Mouse (Mus musculus): ENCODE measurements around the gene Sox5. TPM values are rescaled to one million over a fixed set of nuclear protein-coding genes. Genes with fewer than 3 reads are reported as not detected.
A peak's percentile ranks its signal among the peaks of the same experiment; 100 is the strongest.

Gene Sox5
- 1.6 and 2.9 TPM in 2 replicates for total RNA-seq (2017)

DNA sequence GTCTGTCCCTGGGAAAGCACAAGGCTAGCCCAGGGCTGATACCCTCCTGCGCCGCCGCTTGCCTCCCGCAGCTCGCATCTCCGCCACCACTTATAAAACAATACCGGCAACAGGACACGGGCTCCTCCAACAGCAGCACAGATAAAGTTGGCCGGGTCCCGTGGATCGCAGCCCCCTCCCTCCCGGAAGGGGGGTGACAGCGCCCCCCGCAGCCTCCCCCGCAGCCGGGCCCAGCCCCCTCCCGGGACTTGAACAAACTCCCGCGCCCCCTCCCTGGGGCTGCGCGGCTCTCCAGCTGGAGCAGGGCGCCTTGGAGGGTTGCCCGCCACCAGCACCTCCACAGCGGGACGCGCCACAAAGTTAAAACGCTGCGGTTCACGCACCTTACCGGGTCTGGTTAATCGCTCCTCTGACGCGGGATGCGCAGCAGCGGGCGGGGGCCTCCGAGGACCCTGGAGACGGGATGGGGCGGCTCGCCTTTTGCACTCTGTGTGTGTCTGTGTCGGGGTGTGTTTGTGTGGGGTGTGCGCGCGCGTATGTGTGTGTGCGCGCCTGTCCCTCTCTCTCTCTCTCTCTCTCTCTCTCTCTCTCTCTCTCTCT, at the start of gene Sox5:
TSS of gene Sox5 (minus strand) at position 547 of the 600 bp plus-strand sequence.
- ATAC-seq (replicated peaks in 1 of 2; ENCODE audit: insufficient read depth in 1 of 2, low FRiP score in 2 of 2, low TSS enrichment in 1 of 2, low read depth in 1 of 2, poor library complexity in 2 of 2, severe bottlenecking in 2 of 2), result peak; percentile 39 to 56

- ATAC-seq (replicated peaks in 1 of 2; ENCODE audit: insufficient read depth in 1 of 2, low FRiP score in 2 of 2, low TSS enrichment in 1 of 2, low read depth in 1 of 2, poor library complexity in 2 of 2, severe bottlenecking in 2 of 2), result no peak
Measured at GRCm38 (mm10) chr6:144825018-144825602, 43.3 kb upstream of the Sox5 start.

- ATAC-seq (replicated peaks in 1 of 2; ENCODE audit: insufficient read depth in 1 of 2, low FRiP score in 2 of 2, low TSS enrichment in 1 of 2, low read depth in 1 of 2, poor library complexity in 2 of 2, severe bottlenecking in 2 of 2), result no peak
Measured at GRCm38 (mm10) chr6:144824153-144824552, 42.4 kb upstream of the Sox5 start.

GRCm38 (mm10) chr6:144822594-144822993, 40.8 kb upstream of the Sox5 start:
- no peak for ATAC-seq (replicated peaks in 1 of 2; ENCODE audit: insufficient read depth in 1 of 2, low FRiP score in 2 of 2, low TSS enrichment in 1 of 2, low read depth in 1 of 2, poor library complexity in 2 of 2, severe bottlenecking in 2 of 2)

GRCm38 (mm10) chr6:144821019-144821418, 39.2 kb upstream of the Sox5 start:
- ATAC-seq (replicated peaks in 1 of 2; ENCODE audit: insufficient read depth in 1 of 2, low FRiP score in 2 of 2, low TSS enrichment in 1 of 2, low read depth in 1 of 2, poor library complexity in 2 of 2, severe bottlenecking in 2 of 2), result no peak

GRCm38 (mm10) chr6:144818016-144818415, 36.2 kb upstream of the Sox5 start:
- ATAC-seq (replicated peaks in 1 of 2; ENCODE audit: insufficient read depth in 1 of 2, low FRiP score in 2 of 2, low TSS enrichment in 1 of 2, low read depth in 1 of 2, poor library complexity in 2 of 2, severe bottlenecking in 2 of 2), result peak; percentile 94 to 97

DNA sequence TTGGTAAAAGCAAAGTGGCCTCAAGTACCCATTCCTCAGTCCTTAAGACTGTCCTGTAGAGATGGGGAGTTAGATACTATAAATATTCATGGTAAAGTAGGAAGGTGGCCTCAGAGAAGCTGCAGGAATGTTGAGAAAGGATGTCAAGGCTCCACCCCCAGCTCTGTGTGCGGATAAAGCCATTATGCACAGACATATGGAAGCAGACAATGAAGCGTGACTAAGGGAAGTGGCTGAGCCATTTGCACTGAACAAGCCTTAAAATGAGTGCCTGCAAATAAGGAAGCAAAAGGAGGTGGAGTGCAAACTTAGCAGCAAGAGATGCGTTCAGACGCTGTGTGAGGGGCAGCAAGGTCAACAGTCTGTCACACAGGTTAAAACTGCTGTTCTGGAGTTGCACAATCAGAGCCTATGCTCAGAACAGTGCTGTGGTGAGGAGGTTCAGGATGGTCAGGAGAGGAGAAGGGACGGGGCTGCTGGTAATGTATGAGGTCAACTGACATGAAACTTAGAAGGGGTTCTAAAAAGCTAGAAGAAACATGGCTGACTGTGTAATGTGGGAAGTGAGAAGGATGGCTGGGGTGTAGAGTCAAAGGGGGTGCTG, 35.7 kb upstream of the Sox5 start:
- peak; percentile 8 to 22; a peak in 2 of 4 replicates for ATAC-seq (replicated peaks in 1 of 2; ENCODE audit: insufficient read depth in 1 of 2, low FRiP score in 2 of 2, low TSS enrichment in 1 of 2, low read depth in 1 of 2, poor library complexity in 2 of 2, severe bottlenecking in 2 of 2)

DNA sequence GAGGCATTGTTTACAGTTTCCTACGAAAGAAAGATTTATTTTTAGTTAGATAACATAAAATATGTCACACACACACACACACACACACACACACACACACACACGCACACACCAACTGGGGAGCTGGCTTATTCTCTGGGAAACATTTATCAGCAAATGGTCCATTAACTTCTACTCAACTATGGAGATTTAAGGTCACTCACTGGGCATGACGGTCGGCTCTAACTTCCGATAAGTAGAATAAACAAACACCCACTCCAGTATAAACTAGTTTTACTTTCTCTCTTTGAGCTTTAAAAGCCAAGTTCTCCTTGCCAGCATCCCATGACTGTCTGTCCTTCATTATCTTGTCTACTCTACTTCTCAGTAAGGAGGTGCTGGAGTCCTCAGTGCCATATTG, 33.8 kb upstream of the Sox5 start:
- no peak for ATAC-seq (replicated peaks in 1 of 2; ENCODE audit: insufficient read depth in 1 of 2, low FRiP score in 2 of 2, low TSS enrichment in 1 of 2, low read depth in 1 of 2, poor library complexity in 2 of 2, severe bottlenecking in 2 of 2)

DNA sequence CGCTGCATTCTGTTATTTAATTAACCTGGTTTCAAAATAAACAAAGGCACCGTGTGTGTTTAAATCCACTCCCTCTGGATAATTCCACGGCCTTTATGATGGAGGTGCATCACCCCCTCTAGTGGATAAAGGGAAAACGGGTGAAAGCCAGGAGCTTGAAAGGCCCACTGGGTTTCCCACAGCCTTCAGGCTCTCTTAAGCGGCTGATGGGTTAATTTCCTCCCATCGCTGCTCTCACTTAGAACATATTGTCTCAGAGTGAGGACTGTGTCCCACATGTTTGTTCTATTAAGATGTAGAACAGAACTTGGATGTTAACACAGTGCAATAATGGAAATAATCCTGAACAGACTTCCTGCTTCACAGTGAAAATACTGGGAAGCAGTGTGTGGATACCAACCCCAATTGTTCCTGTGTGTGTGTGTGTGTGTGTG, 33.2 kb upstream of the Sox5 start:
- ATAC-seq (replicated peaks in 1 of 2; ENCODE audit: insufficient read depth in 1 of 2, low FRiP score in 2 of 2, low TSS enrichment in 1 of 2, low read depth in 1 of 2, poor library complexity in 2 of 2, severe bottlenecking in 2 of 2), result no peak

DNA sequence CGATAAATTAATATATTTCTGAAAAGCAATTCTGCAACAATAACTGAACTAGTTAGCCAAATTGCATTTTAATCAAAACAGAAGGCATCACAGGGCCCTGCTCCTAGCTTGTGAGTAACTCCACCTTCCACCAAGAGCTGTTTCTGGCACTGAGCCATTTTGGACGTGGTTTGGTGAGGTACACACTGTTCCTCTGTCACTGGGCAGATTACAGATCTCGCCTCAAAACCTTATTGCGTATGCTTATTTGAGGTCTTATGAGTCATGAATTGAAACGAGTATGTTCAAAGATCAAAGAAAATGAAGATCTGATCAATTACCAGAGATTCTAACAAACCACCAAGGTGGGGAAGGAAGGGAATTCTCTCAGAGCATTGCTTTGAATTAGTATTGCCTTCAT, 22.5 kb upstream of the Sox5 start:
- no peak; a peak in 1 of 4 replicates for ATAC-seq (replicated peaks in 1 of 2; ENCODE audit: insufficient read depth in 1 of 2, low FRiP score in 2 of 2, low TSS enrichment in 1 of 2, low read depth in 1 of 2, poor library complexity in 2 of 2, severe bottlenecking in 2 of 2)

- no peak for ATAC-seq (replicated peaks in 1 of 2; ENCODE audit: insufficient read depth in 1 of 2, low FRiP score in 2 of 2, low TSS enrichment in 1 of 2, low read depth in 1 of 2, poor library complexity in 2 of 2, severe bottlenecking in 2 of 2)
Measured at GRCm38 (mm10) chr6:144803063-144803462, 21.3 kb upstream of the Sox5 start.

GRCm38 (mm10) chr6:144794356-144794755, 12.6 kb upstream of the Sox5 start:
- ATAC-seq (replicated peaks in 1 of 2; ENCODE audit: insufficient read depth in 1 of 2, low FRiP score in 2 of 2, low TSS enrichment in 1 of 2, low read depth in 1 of 2, poor library complexity in 2 of 2, severe bottlenecking in 2 of 2), result no peak

DNA sequence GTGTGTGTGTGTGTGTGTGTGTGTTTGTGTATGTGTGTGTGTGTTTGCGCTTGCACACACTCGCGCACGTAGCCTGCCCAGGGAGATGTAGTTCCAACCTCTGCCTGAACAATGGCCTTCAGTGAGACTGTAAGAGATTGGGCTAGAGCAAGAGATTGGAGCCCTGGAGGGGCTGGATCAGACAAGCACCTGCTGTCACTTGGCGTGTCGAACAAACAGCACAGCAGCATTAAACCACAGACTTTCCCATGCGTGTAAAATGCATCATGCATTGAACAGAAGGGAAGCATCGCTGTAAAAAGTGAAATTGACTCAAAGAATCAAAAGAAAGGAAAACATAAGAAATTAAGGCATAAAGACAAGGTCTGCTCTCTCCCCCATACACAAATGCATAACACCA, 11.1 kb upstream of the Sox5 start:
- ATAC-seq (replicated peaks in 1 of 2; ENCODE audit: insufficient read depth in 1 of 2, low FRiP score in 2 of 2, low TSS enrichment in 1 of 2, low read depth in 1 of 2, poor library complexity in 2 of 2, severe bottlenecking in 2 of 2), result no peak

DNA sequence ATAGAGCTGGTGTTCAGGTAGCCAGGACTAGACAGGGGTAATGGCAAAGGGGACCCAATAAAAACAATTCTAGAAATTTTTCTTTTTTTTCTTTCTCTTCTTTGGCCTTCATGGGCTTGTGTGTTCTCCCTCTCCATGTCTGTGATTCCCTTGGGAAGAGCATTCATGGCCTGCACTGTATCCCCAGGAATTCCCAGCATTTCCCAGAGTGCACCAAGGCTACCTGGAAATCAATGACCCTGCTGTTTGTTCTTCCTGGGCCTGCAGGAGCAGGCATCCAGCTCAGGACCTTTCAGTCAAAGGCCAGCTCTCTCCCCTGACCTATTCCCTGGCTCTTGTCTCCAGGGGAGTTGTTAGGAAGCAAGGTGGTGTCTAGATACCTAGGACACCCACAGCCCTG, 1.5 kb upstream of the Sox5 start:
- ATAC-seq (replicated peaks in 1 of 2; ENCODE audit: insufficient read depth in 1 of 2, low FRiP score in 2 of 2, low TSS enrichment in 1 of 2, low read depth in 1 of 2, poor library complexity in 2 of 2, severe bottlenecking in 2 of 2), result no peak

DNA sequence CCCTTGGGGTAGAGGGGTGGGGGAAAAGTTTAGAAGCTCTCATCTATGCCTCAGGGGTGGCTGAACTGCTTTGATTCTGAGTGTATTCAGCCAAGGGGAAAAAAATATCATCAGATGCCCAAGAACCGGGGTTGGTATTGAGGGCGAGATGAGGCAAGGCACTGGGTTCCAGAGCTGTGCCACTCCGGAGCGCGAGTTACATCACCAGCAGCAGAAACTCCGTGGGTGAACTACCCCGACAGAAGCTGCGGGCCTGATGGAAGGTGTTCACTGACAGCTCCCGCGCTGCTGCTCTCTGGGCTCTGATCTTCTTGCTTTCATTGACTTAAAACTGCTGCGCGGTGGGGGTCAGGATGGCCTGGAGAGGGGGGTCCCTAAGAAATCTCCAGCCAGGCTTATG, 1.1 kb upstream of the Sox5 start:
- ATAC-seq (replicated peaks in 1 of 2; ENCODE audit: insufficient read depth in 1 of 2, low FRiP score in 2 of 2, low TSS enrichment in 1 of 2, low read depth in 1 of 2, poor library complexity in 2 of 2, severe bottlenecking in 2 of 2), result no peak

DNA sequence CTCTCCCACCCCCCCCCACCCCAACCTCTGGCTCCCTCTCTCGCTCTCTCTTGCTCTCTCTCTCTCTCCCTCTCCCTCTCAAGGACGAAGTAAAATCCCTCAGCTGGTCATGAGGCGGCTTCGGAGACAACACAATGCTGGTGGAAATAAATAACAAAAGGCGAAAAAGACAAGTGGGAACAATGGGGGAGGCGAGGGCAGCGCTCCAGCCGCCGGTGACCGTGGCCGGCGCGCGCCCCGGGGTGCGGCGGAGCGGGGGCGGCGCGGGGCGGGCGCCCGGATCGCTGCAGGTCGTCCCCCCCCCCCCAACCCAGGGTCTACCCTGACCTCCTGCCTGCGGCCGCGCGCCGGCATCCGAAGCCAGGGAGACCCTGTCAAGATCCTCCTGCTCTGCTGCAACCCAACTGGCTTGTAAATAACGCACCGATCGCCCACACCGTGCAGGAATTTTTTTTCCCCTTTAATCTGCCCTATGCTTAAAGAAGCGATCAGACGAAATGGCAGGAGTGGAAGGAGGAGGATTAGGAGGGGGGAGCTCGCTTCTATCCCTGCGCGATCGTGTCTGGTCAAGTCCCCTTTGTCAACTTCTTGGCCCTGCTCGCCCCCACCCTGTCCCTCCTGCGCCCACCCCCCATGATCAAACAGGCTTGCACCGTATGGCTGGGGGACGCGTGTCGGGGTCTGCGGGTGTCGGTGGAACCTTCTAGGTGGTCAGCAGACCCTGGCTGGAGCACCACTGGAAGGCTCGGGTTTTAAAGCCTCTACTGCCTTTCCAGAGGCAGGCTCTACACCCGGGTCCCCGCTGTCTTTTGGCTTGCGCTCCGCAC, 467 bp upstream of the Sox5 start:
- 0 out of 4 replicates have a peak, but pooled peaks have one; percentile 10 to 15 for ATAC-seq (replicated peaks in 1 of 2; ENCODE audit: insufficient read depth in 1 of 2, low FRiP score in 2 of 2, low TSS enrichment in 1 of 2, low read depth in 1 of 2, poor library complexity in 2 of 2, severe bottlenecking in 2 of 2)

- ATAC-seq (replicated peaks in 1 of 2; ENCODE audit: insufficient read depth in 1 of 2, low FRiP score in 2 of 2, low TSS enrichment in 1 of 2, low read depth in 1 of 2, poor library complexity in 2 of 2, severe bottlenecking in 2 of 2), result no peak
Measured at GRCm38 (mm10) chr6:144780608-144781285, 1.0 kb downstream of the Sox5 start.

Measured in hematopoietic stem cell, adult 5-6 weeks (primary cell).